Mouse (Mus musculus) left cerebral cortex, postnatal 10 days (tissue): Measurements from ENCODE around the gene Kcnh1. TPM values are rescaled to one million over a fixed set of nuclear protein-coding genes. Genes with fewer than 3 reads are reported as not detected.

Experiments
- DNase-seq, 2 experiments: peaks; one replicate each; pipeline ENCODE4 v3.0.0; 2021 to 2022; ENCODE audit warnings: low spot score in 2 of 2, mixed read lengths in 1 of 2; ENCODE audit errors: extremely low spot score in 1 of 2
- intact Hi-C: fragments of 180-260 bp; cut with DNase I; formaldehyde crosslinking; loops from one replicate; pipeline ENCODE4 v1.15.1; 2025
- total RNA-seq, 2 experiments: library from RNA; stranded (reverse); gene quantifications; 2 replicates each; pipeline ENCODE4 v1.2.3; 2021

Kcnh1 gene
- total RNA-seq: 10 to 100 TPM; 34.8 to 35.2 TPM

DNA sequence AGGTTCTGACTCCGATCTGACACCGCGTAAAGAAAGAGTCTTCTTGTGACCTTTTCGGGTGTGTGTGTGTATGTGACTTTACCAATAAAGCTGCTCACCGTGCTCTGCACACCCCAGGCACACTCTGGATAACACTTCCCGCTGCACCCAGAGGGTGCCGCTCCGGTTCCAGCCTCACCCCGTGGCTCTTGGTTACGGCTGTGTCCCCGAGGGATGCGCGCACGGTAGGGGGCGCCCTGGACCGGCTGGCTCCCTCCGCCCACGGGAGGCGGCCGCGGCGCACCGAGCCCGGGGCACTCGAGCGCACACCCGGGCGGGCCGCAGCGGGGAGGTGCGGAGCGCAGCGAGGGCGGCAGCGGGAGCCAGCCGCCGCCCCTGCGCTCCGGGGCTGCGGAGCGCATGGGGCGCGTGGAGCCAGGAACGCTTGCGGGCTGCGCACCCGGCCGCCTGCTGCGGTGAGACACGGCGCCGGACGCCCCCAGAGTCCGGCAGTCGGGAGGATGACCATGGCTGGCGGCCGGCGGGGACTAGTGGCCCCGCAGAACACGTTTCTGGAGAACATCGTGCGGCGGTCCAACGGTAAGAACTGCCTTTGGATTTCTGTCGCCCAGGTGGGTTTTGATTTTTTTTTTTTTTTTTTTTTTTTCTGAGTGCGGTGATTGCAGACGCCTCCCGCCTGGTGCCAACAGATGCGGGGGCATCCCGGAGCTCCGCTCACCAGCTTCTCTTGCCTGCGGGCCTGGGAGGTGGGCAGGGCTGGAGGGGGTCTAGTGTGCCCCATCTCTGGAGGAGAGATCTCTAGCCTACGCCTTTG lies at the start of gene Kcnh1:
Kcnh1 (plus strand) TSS at position 267 of the 814 bp plus-strand sequence.
- peak; percentile 86 to 92 for DNase-seq
- intact Hi-C loops: loop anchor here (1.0 to 10.0 kb wide), 3 partner anchors 154 to 408 kb away; no protein-coding TSS in a partner anchor

DNA sequence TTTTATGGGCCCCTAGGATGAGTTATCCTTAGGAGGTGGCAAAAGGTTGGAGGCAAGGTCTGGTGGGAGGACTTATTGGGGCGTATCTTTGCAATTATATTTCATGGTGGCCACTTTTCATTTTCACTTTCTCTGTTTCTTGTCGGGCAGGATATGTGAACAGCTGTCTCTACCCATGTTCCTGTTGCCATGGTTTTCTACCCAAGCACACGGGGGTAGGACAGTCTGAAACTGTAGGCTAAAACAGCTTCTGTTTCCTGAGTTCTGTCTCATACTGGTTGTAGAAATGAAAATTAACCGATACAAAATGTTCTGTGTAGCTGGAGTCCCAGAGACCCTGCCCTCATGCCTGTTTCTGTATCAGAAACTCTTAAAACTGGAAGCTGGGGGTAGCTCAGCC lies 39.4 kb upstream of the Kcnh1 start:
- intact Hi-C loops: no loop called here
- no peak for DNase-seq

DNA sequence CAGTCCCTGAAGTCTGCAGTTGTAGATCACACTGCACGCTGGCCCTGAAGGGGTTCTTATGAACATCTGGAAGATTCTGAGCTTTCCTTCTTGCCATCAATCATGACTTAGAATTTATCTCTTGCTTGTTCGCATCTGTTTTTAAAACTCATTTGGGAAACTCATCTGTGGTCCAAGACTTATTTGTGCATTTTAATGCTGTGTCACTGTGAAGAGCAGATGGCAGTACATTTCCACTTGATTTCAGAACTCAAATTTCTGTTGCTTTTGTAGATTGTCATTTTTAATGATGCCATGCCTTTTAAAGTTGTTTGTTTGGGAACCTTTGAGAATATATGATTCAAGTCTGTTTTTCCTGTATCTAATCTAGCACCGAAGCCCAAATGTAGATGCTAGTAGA lies 19.1 kb upstream of the Kcnh1 start:
- DNase-seq: no peak
- intact Hi-C loops: no loop called here

DNA sequence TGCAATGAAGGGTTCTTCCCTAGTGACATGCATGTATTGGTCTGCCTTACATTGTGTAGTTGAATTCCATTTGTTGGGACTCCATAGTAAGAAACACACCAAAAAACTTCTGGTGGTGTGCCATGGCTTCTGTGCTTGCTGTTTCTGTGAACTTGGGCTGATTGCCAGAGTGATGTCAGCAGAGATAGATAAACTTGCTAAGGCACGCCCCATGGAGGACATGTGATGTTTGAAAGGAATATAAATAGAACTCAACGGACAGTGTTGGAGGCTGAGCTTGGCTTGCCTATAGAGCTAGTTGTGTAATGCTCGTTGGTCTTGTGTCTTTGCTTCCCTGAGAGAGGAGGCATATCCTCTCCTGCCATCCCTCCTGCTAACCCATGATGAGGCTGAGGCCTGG lies 10.7 kb upstream of the Kcnh1 start:
- DNase-seq: no peak
- intact Hi-C loops: no loop called here

DNA sequence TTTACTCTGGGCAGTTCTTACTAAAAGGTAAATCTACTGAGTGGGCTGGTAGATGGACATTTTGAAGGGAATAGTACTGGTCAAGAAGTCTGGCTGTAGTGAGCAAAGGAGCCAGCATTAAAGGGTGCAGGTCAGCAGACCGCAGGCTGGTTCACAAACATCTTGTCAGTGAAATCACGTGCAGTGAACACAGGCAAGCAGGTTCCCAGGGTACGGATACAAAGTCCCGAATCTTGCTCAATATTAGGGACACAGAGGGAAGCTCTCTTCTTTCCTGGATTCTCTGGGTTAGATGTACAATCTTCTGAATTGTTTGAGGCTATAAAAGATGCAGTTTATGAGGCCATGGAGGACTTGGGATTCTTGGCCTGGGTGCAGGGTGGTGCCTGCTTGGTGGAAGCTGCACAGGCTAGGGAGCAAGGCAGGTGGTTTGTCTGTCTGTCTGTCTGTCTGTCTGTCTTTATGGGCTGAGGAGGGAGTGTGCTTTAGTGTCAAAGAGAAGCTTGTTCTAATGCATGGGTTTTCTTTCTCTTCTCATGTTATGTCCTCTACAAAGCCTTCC lies 8.8 kb upstream of the Kcnh1 start:
- intact Hi-C loops: no loop called here
- no peak for DNase-seq

DNA sequence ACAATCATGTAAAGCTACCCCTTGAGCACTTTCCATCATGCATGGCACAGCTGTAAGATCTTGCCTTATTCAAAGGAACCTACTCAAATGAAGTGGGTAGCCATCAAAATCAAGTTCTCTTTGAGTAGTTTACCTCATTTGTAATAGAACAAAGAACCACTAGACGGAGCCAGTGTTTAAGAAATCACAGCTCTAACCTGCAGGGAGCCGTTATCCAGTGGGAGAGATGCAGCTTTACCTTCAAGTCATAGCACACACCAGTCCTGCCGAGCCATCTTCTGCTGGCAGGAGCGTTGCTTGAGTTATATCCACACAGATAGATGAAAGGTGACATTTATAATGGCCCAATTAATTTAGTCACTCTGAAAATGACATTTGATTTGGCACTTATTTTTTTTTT lies 1.5 kb upstream of the Kcnh1 start:
- peak in 1 of 2 experiments; percentile 75 for DNase-seq
- intact Hi-C loops: loop anchor here (2.0 kb wide), 1 partner anchor 524 kb away; no protein-coding TSS in a partner anchor

DNA sequence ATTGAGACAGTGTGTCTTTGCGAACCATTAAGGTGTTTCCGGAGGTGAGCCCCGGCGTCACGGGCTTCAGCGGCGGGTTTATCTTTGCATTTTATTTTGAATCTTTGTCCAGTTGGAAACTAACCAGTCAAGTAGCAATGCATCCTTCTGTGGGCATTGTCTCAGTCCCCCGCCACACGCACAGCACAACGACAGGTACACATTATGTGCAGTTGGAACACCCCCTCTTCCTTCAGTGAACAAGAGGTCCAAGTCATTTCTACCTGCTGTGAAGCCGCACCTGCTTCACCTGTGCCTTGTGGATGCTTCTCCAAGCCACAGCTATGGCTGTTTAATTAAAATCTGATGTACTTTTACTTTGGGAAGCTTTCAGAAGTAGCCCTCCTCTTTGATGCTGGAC lies 803 bp upstream of the Kcnh1 start:
- intact Hi-C loops: loop anchor here (1.0 to 10.0 kb wide), 4 partner anchors 155 to 523 kb away; no protein-coding TSS in a partner anchor
- no peak for DNase-seq

DNA sequence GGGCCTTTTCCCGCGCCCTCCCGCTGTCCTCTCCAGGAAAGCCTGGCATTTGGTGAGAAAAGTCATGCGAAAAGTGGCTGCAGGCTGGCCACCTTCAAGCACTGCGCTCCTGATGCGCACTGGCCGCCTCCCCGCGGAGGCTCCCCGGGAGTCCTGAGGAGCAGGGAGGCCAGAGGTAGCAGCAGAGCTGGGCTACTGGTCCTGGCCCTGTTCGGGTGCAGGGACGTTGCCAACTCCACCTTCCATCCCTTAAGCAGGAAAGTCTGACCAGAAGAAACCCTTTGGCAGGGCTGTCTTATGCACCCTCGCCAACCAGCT lies 707 bp downstream of the Kcnh1 start:
- intact Hi-C loops: loop anchor here (5.0 to 10.0 kb wide), 2 partner anchors 154 to 251 kb away; no protein-coding TSS in a partner anchor

DNA sequence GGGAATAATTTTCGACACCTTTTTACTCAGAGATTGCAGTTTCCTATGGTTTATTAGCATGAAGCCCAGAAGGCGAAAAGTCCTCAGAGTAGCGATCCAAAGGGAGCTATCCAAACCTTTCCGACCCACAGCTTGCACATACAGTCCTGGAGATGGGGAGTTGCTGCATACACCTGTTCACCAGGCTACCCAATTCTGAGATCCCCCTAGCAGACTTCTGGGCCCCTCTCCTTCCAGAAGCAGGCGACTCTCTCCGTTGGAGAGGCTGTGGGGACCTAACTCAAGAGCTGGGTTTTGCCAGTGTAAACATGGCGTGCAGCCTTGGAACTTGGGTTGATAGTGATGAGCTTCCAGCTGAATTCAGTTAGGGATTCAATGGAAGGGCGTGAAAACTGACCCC lies 1.3 kb downstream of the Kcnh1 start:
- intact Hi-C loops: loop anchor here (5.0 to 10.0 kb wide), 2 partner anchors 153 to 250 kb away; no protein-coding TSS in a partner anchor
- no peak for DNase-seq

More for the DNA sequence above, 707 bp downstream of the Kcnh1 start:
- DNase-seq: peak in 1 of 2 experiments; percentile 46

DNA sequence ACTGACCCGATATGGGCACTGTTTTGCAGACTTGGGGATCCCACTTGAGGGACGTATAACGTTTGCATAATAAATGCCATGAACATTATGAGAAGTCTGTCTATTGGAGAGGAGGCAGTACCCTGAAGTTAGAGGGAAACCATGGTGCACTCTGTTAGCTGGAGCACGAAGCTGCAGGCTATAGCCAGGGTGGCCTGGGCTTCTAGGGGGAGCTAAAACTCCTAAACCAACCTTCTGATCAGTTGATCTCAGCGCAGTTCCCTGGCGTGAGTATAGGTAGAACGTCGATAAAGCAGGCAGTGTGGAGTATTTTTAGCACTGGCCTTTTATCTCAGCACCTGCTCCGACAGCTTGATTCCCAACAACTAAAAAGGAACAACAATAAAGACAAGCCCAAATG lies 2.1 kb downstream of the Kcnh1 start:
- no peak for DNase-seq
- intact Hi-C loops: loop anchor here (5.0 to 10.0 kb wide), 2 partner anchors 152 to 250 kb away; no protein-coding TSS in a partner anchor

DNA sequence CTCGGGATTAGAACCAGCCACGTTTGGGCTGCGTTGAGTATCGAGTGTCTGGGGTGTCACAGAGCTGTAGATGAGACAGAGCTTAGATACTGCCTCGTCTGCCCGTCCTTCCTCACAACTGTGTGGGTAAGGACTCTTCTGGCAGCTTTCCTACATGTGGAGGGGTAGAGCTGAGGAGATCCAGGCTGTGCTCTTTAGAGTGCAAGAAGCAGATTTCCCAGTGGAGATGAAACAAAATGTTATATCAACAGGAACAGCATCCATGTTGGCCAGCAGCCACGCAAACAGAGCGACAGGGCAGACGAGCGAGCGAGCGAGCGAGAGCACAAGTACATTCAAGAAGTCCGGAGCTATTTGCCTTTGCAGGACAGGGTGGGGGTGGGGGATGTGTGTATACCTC lies 3.1 kb downstream of the Kcnh1 start:
- intact Hi-C loops: loop anchor here (5.0 to 10.0 kb wide), 2 partner anchors 151 to 249 kb away; no protein-coding TSS in a partner anchor
- DNase-seq: peak in 1 of 2 experiments; percentile 67

DNA sequence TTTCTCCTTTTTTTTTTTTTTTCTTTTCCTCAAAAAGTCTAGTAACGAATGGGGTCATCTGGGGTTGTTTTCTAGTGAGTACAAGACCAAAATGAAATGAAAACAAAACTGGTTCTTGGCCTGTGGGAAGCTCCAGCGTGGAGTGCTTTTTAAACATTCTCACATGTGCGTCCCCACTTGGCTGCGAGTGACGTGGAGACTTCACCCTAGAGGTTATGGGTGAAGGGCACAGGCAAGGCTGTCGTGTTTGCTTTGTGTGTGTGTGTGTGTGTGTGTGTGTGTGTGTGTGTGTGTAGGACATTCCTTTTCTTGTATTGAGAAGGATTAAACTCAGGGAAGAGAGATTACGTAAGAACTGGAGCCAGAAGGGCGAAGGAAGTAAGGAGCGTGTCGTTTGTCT lies 6.9 kb downstream of the Kcnh1 start:
- no peak for DNase-seq
- intact Hi-C loops: loop anchor here (10.0 kb wide), 1 partner anchor 147 kb away; no protein-coding TSS in a partner anchor

DNA sequence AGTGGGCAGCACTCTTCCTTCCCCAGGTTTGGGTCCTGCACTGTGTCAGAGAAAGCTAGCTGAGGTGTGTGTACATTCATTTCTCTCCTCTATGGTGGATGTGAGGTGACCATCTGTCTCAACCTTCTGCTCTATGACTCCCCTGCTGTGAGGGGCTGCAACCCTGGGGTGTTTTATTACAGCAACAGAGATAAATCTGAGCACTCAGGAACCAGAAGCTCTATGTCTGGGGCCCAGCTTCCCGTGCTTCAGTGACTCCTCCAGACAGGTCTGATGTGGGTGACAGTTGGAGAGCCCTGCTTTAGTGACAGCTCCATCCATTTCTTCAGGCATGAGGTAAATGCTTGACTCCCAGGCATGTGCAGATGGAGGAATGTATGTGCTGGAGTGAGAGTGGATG lies 12.4 kb downstream of the Kcnh1 start:
- DNase-seq: no peak
- intact Hi-C loops: no loop called here

DNA sequence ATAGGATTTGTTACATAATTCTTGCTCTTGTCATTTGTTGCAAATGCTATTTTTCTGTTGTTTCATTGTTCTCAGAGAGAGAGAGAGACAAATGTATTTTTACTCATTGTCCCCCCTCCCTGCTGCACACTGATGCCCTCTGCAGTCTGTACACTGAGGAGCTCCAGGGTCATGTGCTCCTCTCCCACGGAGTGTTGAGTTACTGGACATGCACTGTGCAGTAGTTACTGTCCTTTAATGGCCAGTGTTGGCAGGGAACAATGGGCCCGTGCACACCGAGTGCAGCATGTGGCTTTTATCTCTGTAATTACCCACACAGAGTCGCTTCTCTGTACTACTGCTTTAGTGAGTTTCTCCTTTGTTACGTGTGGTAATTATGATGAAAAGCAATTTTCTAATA lies 17.4 kb downstream of the Kcnh1 start:
- no peak for DNase-seq
- intact Hi-C loops: no loop called here

DNA sequence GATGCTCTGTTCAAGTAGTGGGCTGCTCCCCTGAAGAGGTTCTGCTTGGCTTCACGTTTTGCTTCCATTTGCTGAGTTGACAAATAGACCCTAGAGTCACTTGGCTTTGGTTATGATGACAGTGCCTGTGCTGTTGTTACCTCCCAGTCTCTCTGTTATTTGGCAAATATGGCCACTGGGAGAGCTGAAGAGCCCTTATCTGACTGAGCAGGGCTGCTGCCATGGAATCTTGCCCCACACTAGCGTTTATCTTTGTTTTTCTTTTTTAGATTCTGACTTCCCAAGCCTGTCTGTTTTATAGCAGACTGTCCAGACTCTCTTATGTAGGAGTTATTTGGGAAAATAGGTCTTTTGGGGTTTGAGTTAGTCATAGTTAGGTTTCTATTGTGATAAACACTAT lies 21.9 kb downstream of the Kcnh1 start:
- intact Hi-C loops: no loop called here

DNA sequence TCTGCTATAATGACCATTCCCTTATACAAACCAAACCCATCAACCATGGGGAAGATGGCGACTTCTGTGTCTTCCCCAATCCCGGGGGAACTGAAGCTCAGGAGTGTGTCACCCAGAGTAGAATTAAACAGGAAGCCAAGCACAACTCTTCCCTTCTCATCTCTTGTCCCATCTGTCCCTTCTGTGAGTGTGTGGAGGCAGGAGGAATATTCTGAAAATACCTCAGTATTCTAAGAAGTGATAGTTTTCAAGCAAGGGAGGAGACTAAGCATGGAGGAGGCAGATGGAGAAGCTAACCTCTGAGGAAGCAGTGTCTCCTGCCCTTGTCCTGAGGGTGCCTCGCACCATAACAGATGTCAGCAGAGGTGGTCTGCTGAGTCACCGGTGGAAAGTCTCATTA lies 24.1 kb downstream of the Kcnh1 start:
- DNase-seq: no peak
- intact Hi-C loops: no loop called here

More for the DNA sequence above, 21.9 kb downstream of the Kcnh1 start:
- DNase-seq: no peak

DNA sequence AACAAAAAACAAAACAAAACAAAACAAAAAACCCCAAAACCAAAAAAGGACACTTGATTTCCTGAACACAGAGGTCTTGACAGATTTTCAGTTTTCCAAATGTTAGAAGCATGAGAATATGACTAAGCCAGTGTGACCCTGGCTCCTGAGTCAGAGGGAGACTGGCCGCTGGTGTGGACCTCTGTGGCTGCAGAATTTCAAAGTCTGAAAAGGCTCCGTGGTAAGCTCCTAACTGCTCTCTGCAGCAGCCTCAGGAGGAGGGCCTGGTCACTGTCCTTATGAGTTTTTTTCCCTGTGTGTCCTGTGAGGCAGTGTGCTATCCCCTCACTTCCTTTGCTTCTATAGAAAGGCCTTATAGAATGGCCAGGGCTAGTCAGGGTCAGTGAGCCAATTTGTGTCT lies 29.6 kb downstream of the Kcnh1 start:
- DNase-seq: no peak

DNA sequence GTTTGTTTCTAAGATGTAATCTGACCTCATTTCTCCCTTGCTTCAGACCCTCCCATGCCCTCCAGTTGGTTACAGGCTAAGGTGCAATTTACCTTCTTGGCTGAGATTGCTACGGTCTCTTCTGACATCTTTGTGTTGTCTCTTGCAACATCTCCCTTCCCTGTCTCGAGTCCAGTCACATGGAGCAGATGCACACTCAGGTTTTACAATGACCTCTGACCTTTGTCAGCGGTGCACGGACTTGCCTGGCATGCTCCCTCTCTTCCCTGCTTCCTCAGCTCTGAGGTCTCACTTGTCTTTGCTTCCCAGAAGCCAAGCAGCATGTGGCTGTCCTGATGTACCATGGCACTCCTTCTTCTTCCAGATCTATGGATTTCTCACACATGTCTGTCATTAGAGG lies 33.6 kb downstream of the Kcnh1 start:
- no peak for DNase-seq
- intact Hi-C loops: no loop called here

More for the DNA sequence above, 29.6 kb downstream of the Kcnh1 start:
- intact Hi-C loops: no loop called here

DNA sequence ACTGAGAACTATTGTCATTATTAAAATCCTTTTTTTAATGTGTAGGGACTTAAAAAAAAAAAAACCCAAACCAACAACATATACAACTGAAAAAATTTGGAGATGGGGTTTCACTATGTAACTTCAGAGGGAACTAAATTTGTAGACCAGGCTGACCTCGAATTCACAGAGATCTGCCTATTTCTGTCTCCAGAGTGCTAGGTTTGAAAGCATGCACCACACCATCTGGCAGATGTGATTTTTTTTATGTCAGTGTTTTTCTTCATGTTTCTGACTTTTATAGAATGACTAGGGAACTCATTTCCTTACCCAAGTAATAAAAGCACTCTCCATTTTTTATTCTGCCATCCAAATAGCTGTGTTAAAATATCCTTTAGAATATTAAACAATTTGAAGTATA lies 42.1 kb downstream of the Kcnh1 start:
- DNase-seq: no peak
- intact Hi-C loops: no loop called here

DNA sequence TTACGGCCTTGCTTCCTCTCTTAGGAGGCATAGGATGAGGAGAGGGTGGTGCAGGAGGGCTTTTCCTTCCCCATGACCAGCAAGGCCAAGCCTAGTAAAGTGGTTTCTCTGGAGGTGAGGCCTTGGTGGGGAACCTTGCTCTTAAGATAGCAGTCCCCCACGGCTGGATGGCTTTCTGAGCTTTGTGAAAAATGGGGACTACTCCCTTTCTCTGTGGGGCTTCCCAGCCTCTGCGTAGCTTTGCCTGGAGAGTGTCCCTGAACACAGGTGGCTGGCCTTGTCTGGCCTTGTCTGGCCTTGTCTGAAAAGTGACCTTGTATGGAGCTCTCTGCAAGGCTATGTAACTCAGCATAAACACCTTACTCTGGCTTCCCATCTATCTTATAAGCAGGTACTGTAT lies 56.3 kb downstream of the Kcnh1 start:
- intact Hi-C loops: no loop called here

More for the DNA sequence above, 56.3 kb downstream of the Kcnh1 start:
- DNase-seq: no peak
